Mouse (Mus musculus): ENCODE results near the gene Inip. TPM values are rescaled to one million over a fixed set of nuclear protein-coding genes. Genes with fewer than 3 reads are reported as not detected.

Gene Inip
- total and polyA plus RNA-seq, 2 experiments = 2.3 to 3.4 TPM

GRCm38 (mm10) chr4:59817790-59818189 lies 16.4 kb upstream of the Inip start:
- DNase-seq (ENCODE audit: extremely low read depth, low read depth, low spot score) = no peak

DNA sequence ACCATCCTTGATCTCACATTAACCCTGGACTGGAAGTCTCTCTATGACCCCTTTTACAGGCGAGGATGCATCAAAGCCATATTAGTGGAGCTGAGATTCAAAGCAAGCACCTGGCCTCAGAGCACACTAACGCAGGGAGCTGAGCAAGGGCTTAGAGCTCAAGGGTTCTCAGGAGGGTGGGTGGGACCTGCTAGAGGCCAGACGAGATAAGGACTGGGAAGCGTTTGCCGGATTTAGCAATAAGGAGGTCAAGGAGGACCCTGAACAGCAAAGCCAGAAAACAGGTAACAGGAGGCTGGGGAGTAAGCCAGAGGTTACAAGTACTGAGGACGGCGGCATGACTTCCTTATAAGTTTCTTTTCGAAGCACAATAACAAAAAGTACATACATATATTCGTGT lies 15.1 kb upstream of the Inip start:
- TF ChIP-seq POLR2A (IDR thresholded peaks at IDR 0.05; ENCODE audit: extremely low read depth, insufficient read depth, low read length) (no peak), CTCF (IDR thresholded peaks at IDR 0.05; ENCODE audit: low read depth, low read length) (no peak)
- Histone ChIP-seq H3K4me1 (ENCODE audit: control insufficient read depth, insufficient read depth, low read length) (peaks cover 6% of the 10 kb centered on the region; the same call in 1 of the 2 replicates), H3K36me3 (ENCODE audit: control insufficient read depth, insufficient read depth, low read length) (no peaks in the 10 kb centered on the region), H3K9ac (ENCODE audit: low read depth, low read length) (no peak overlapping the region), H3K27me3 (ENCODE audit: control insufficient read depth, insufficient read depth, low read length) (no peaks in the 10 kb centered on the region), H3K27ac (replicated peaks; ENCODE audit: insufficient read depth, low read depth, low read length) (no peak overlapping the region), H3K4me3 (ENCODE audit: insufficient read depth, low read depth, low read length) (no peak overlapping the region), H3K79me2 (ENCODE audit: control insufficient read depth, insufficient read depth, low read length) (peaks cover 3% of the 10 kb centered on the region; the same call in 1 of the 2 replicates)
- no peak for DNase-seq (ENCODE audit: extremely low read depth, low read depth, low spot score)
- 78% methylated on average over 9 of the region's 9 CpGs for WGBS

More at GRCm38 (mm10) chr4:59817790-59818189, 16.4 kb upstream of the Inip start:
- Histone ChIP-seq H3K4me1 (ENCODE audit: control insufficient read depth, insufficient read depth, low read length) (peaks cover 8% of the 10 kb centered on the region), H3K36me3 (ENCODE audit: control insufficient read depth, insufficient read depth, low read length) (no peaks in the 10 kb centered on the region), H3K4me3 (ENCODE audit: insufficient read depth, low read depth, low read length) (no peak overlapping the region), H3K9ac (ENCODE audit: low read depth, low read length) (no peak overlapping the region), H3K27ac (replicated peaks; ENCODE audit: insufficient read depth, low read depth, low read length) (no peak overlapping the region), H3K79me2 (ENCODE audit: control insufficient read depth, insufficient read depth, low read length) (peaks cover 3% of the 10 kb centered on the region; the same call in 1 of the 2 replicates), H3K27me3 (ENCODE audit: control insufficient read depth, insufficient read depth, low read length) (no peaks in the 10 kb centered on the region)
- 84% methylated on average over 5 of the region's 5 CpGs for WGBS
- TF ChIP-seq CTCF (IDR thresholded peaks at IDR 0.05; ENCODE audit: low read depth, low read length) (no peak), POLR2A (IDR thresholded peaks at IDR 0.05; ENCODE audit: extremely low read depth, insufficient read depth, low read length) (no peak)

GRCm38 (mm10) chr4:59816016-59816415 lies 14.6 kb upstream of the Inip start:
- Histone ChIP-seq H3K4me3 (ENCODE audit: insufficient read depth, low read depth, low read length) (no peak overlapping the region), H3K27me3 (ENCODE audit: control insufficient read depth, insufficient read depth, low read length) (no peaks in the 10 kb centered on the region), H3K79me2 (ENCODE audit: control insufficient read depth, insufficient read depth, low read length) (peaks cover 3% of the 10 kb centered on the region; the same call in 1 of the 2 replicates), H3K4me1 (ENCODE audit: control insufficient read depth, insufficient read depth, low read length) (peaks cover 6% of the 10 kb centered on the region; the same call in 1 of the 2 replicates), H3K36me3 (ENCODE audit: control insufficient read depth, insufficient read depth, low read length) (no peaks in the 10 kb centered on the region), H3K9ac (ENCODE audit: low read depth, low read length) (no peak overlapping the region), H3K27ac (replicated peaks; ENCODE audit: insufficient read depth, low read depth, low read length) (no peak overlapping the region)
- DNase-seq (ENCODE audit: extremely low read depth, low read depth, low spot score) = no peak
- no peak for TF ChIP-seq POLR2A (IDR thresholded peaks at IDR 0.05; ENCODE audit: extremely low read depth, insufficient read depth, low read length)
- TF ChIP-seq CTCF (IDR thresholded peaks at IDR 0.05; ENCODE audit: low read depth, low read length) = no peak
- 73% methylated on average over 5 of the region's 5 CpGs for WGBS

DNA sequence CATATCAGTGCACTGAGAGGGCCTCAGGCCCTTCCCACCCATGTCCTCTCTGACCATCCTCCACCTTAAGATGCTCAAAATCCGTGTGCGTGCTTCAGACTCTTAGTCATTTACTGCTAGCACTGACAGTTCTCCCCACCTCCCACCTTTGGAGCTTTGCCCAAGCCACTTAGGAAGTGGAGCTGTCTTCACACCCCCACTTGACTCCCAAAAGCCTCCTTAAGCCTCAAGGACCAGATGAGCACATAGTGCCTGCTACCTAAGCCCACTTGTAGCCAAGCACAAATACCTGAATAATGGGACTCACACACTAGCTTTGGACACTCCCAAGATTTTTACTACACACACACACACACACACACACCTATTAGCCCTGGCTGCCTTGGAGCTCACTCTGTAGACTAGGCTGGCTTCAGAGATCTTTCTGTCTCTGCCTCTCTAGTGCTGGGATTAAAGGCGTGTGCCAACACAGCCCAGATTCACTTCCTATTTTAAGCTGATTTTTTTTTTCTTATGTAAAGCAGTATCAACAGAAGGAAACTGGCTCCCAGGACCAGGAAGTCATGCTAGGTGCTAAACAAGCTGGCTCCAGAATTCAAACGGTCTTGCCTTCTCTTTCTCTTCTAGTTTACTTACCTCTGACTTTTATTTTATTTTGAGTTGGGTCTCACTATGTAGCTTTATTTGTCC lies 13.9 kb upstream of the Inip start:
- DNase-seq (ENCODE audit: extremely low read depth, low read depth, low spot score) = no peak
- peaks cover 6% of the 10 kb centered on the region; the same call in 1 of the 2 replicates for H3K4me1 ChIP-seq (ENCODE audit: control insufficient read depth, insufficient read depth, low read length)
- no peak for TF ChIP-seq CTCF (IDR thresholded peaks at IDR 0.05; ENCODE audit: low read depth, low read length)
- no peak for TF ChIP-seq POLR2A (IDR thresholded peaks at IDR 0.05; ENCODE audit: extremely low read depth, insufficient read depth, low read length)

GRCm38 (mm10) chr4:59814094-59814493 lies 12.7 kb upstream of the Inip start:
- peak; percentile 79 for DNase-seq (ENCODE audit: extremely low read depth, low read depth, low spot score)
- H3K27ac ChIP-seq (replicated peaks; ENCODE audit: insufficient read depth, low read depth, low read length) = no peak overlapping the region
- peaks cover 6% of the 10 kb centered on the region; the same call in 1 of the 2 replicates for H3K4me1 ChIP-seq (ENCODE audit: control insufficient read depth, insufficient read depth, low read length)
- no peaks in the 10 kb centered on the region for H3K36me3 ChIP-seq (ENCODE audit: control insufficient read depth, insufficient read depth, low read length)
- H3K4me3 ChIP-seq (ENCODE audit: insufficient read depth, low read depth, low read length) = no peak overlapping the region
- 22% methylated on average over 7 of the region's 7 CpGs for WGBS
- H3K9ac ChIP-seq (ENCODE audit: low read depth, low read length) = no peak overlapping the region
- no peak for TF ChIP-seq CTCF (IDR thresholded peaks at IDR 0.05; ENCODE audit: low read depth, low read length)
- TF ChIP-seq POLR2A (IDR thresholded peaks at IDR 0.05; ENCODE audit: extremely low read depth, insufficient read depth, low read length) = no peak
- no peaks in the 10 kb centered on the region for H3K27me3 ChIP-seq (ENCODE audit: control insufficient read depth, insufficient read depth, low read length)
- peaks cover 3% of the 10 kb centered on the region; the same call in 1 of the 2 replicates for H3K79me2 ChIP-seq (ENCODE audit: control insufficient read depth, insufficient read depth, low read length)

More for the DNA sequence above, 13.9 kb upstream of the Inip start:
- H3K9ac ChIP-seq (ENCODE audit: low read depth, low read length) = no peak overlapping the region
- H3K36me3 ChIP-seq (ENCODE audit: control insufficient read depth, insufficient read depth, low read length) = no peaks in the 10 kb centered on the region
- no peak overlapping the region; the same call in 1 of the 2 replicates for H3K27ac ChIP-seq (replicated peaks; ENCODE audit: insufficient read depth, low read depth, low read length)
- H3K27me3 ChIP-seq (ENCODE audit: control insufficient read depth, insufficient read depth, low read length) = no peaks in the 10 kb centered on the region
- 77% methylated on average over 4 of the region's 4 CpGs for WGBS
- no peak overlapping the region for H3K4me3 ChIP-seq (ENCODE audit: insufficient read depth, low read depth, low read length)
- H3K79me2 ChIP-seq (ENCODE audit: control insufficient read depth, insufficient read depth, low read length) = peaks cover 3% of the 10 kb centered on the region; the same call in 1 of the 2 replicates

- no peak for DNase-seq (ENCODE audit: extremely low read depth, low read depth, low spot score)
- Histone ChIP-seq H3K36me3 (ENCODE audit: control insufficient read depth, insufficient read depth, low read length) (no peaks in the 10 kb centered on the region), H3K4me1 (ENCODE audit: control insufficient read depth, insufficient read depth, low read length) (peaks cover 3% of the 10 kb centered on the region; the same call in 1 of the 2 replicates), H3K27me3 (ENCODE audit: control insufficient read depth, insufficient read depth, low read length) (no peaks in the 10 kb centered on the region), H3K9ac (ENCODE audit: low read depth, low read length) (no peak overlapping the region), H3K4me3 (ENCODE audit: insufficient read depth, low read depth, low read length) (no peak overlapping the region), H3K79me2 (ENCODE audit: control insufficient read depth, insufficient read depth, low read length) (peaks cover 18% of the 10 kb centered on the region; the same call in 1 of the 2 replicates), H3K27ac (replicated peaks; ENCODE audit: insufficient read depth, low read depth, low read length) (no peak overlapping the region)
- WGBS = 80% methylated on average over 5 of the region's 5 CpGs
- peak; percentile 49; the same call in 1 of the 2 replicates for TF ChIP-seq CTCF (IDR thresholded peaks at IDR 0.05; ENCODE audit: low read depth, low read length)
- TF ChIP-seq POLR2A (IDR thresholded peaks at IDR 0.05; ENCODE audit: extremely low read depth, insufficient read depth, low read length) = no peak
Observed at GRCm38 (mm10) chr4:59808396-59808795, 7.0 kb upstream of the Inip start.
